Mouse (Mus musculus) heart, embryonic 14.5 days (tissue): ENCODE data around the gene Ppp1r16b. TPM values are rescaled to one million over a fixed set of nuclear protein-coding genes. Genes with fewer than 3 reads are reported as not detected.

ENCODE experiments used
- ATAC-seq: fragments of 200-750 bp; cut with Nextera tagmentation; 2 replicates; pipeline ENCODE4 v1.8.0; 2017; ENCODE audit warnings: low read depth, moderate TSS enrichment; ENCODE audit not compliant: insufficient number of reproducible peaks, insufficient read depth, low FRiP score
- H3K27ac ChIP-seq, 2 experiments: fragments of 200-500 bp in 1 of 2; fragments of 300-500 bp in 1 of 2; sonication (generic) in 1 of 2; replicated peaks in 1 of 2; 2 replicates each; pipeline ENCODE4 v1.5.1; 2012 to 2014; ENCODE audit warnings: low read depth in 2 of 2, low read length in 2 of 2, control low read depth in 1 of 2, mild to moderate bottlenecking in 1 of 2, mixed read lengths in 1 of 2; ENCODE audit not compliant: control insufficient read depth in 1 of 2, insufficient read depth in 1 of 2
- H3K27me3 ChIP-seq: fragments of 300-500 bp; sonication (generic); 2 replicates; pipeline ENCODE4 v1.6.1; 2014; ENCODE audit warnings: mild to moderate bottlenecking, low read length, control low read depth; ENCODE audit not compliant: control insufficient read depth, insufficient read depth
- H3K36me3 ChIP-seq: fragments of 300-500 bp; sonication (generic); 2 replicates; pipeline ENCODE4 v1.6.1; 2014; ENCODE audit warnings: mild to moderate bottlenecking, control low read depth, low read length, mixed read lengths; ENCODE audit not compliant: control insufficient read depth, insufficient read depth
- H3K4me1 ChIP-seq, 2 experiments: fragments of 200-500 bp in 1 of 2; fragments of 300-500 bp in 1 of 2; sonication (generic) in 1 of 2; 2 replicates each; pipeline ENCODE4 v1.6.1; 2012 to 2014; ENCODE audit warnings: low read length in 2 of 2, control low read depth in 1 of 2, mixed read lengths in 1 of 2; ENCODE audit not compliant: control insufficient read depth in 2 of 2, insufficient read depth in 2 of 2
- H3K4me2 ChIP-seq: fragments of 300-500 bp; sonication (generic); 2 replicates; pipeline ENCODE4 v1.6.1; 2014; ENCODE audit warnings: mild to moderate bottlenecking, low read length
- H3K4me3 ChIP-seq, 2 experiments: fragments of 200-500 bp in 1 of 2; fragments of 300-500 bp in 1 of 2; sonication (generic) in 1 of 2; 2 replicates each; pipeline ENCODE4 v1.5.1; 2012 to 2014; ENCODE audit warnings: low read length in 2 of 2, mild to moderate bottlenecking in 2 of 2, control low read depth in 1 of 2, low read depth in 1 of 2, moderate library complexity in 1 of 2; ENCODE audit not compliant: control insufficient read depth in 1 of 2, insufficient read depth in 1 of 2
- H3K9ac ChIP-seq: fragments of 300-500 bp; sonication (generic); 2 replicates; pipeline ENCODE4 v1.6.1; 2014; ENCODE audit warnings: mild to moderate bottlenecking, low read length
- H3K9me3 ChIP-seq: fragments of 300-500 bp; sonication (generic); 2 replicates; pipeline ENCODE4 v1.6.1; 2016; ENCODE audit warnings: low read length, control low read depth; ENCODE audit not compliant: control insufficient read depth
- WGBS: fragments of 180-500 bp; shearing (Covaris S2); extraction: QIAGEN DNeasy Blood & Tissue Kit; methylation state at CpG from one replicate; pipeline ENCODE4 v1.1.7; 2014; 5-methylcytosine and 5-hydroxymethylcytosine counted together
- polyA plus RNA-seq: library from polyadenylated mRNA; unstranded; fragments of >200 nt; fragmentation: Nextera tagmentation; extraction: Ambion mirVana; gene quantifications from 2 replicates; pipeline ENCODE4 v1.2.1, GENCODE M21; 2014

Ppp1r16b gene
- polyA plus RNA-seq, 1 experiment from 2014 or later: 4.7 TPM

- Histone ChIP-seq H3K27ac (no peak overlapping the region), H3K4me3 (no peak overlapping the region), H3K36me3 (no peaks in the 10 kb centered on the region), H3K4me2 (no peak overlapping the region), H3K9me3 (no peaks in the 10 kb centered on the region), H3K9ac (no peak overlapping the region), H3K4me1 (peaks cover 20 to 21% of the 10 kb centered on the region in 2 experiments), H3K27me3 (0 out of 2 replicates have a peak, but pooled peaks cover under 1% of the 10 kb centered on the region)
- ATAC-seq: no peak
- WGBS: 65% methylated on average over 7 of the region's 7 CpGs
Observed at GRCm38 (mm10) chr2:158674759-158675158, 9.6 kb downstream of the Ppp1r16b start.

DNA sequence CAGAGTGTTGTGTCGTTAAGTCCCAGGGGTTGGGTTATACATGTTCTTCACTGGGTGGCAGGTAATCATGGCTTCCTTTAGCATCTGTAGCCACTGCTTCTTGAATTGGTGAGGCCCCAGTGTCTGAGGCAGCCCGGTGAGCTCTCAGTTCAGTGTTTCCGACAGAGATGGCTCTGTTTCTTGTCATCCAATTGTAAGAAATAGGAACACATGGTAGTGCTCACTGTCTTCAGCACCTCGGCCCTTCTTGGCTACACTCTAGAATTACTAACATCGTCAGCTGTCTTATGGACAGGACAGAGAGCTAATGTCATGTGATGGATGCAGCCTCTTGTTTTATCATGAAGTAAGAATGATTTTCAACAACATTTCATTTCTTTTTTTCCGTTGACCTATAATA lies 10.0 kb downstream of the Ppp1r16b start:
- Histone ChIP-seq H3K4me1 (peaks cover 20 to 21% of the 10 kb centered on the region in 2 experiments), H3K4me3 (no peak overlapping the region), H3K27ac (no peak overlapping the region), H3K36me3 (no peaks in the 10 kb centered on the region), H3K27me3 (no peaks in the 10 kb centered on the region), H3K9ac (no peak overlapping the region), H3K9me3 (no peaks in the 10 kb centered on the region), H3K4me2 (no peak overlapping the region)
- WGBS: 42% methylated on average over 6 of the region's 6 CpGs
- no peak for ATAC-seq

DNA sequence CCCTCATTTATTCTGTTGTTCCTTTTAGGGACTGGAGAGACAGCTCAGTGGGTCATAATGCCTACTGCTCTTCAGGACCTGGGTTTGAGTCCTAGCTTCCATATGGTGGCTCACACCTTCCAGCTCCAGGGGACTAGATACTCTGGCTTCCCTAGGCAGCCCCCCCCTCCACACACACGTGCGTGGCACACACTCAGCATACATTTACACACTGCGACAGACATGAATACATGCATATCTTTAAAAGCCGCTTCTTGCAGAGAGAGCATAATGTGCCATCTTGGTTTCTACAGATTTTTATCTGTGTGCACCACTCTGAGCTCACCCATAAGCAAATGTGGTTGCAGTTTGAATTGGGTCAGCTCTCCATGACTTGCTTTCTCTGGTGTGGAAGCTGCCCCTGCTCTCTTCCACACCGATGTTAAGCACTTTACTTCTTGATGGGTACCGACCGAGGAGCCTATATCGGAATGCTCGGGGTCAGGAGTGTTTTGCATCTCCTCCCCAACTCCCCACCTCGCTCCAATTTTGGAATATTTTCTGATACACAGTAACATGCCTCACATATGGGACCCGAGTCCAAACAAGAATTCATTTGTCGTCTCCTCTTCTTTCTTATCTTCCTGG lies 10.8 kb downstream of the Ppp1r16b start:
- Histone ChIP-seq H3K27me3 (no peaks in the 10 kb centered on the region), H3K27ac (no peak overlapping the region), H3K36me3 (no peaks in the 10 kb centered on the region), H3K4me1 (peaks cover 20 to 21% of the 10 kb centered on the region in 2 experiments), H3K4me2 (no peak overlapping the region), H3K4me3 (no peak overlapping the region), H3K9me3 (no peaks in the 10 kb centered on the region), H3K9ac (no peak overlapping the region)
- ATAC-seq: no peak
- 70% methylated on average over 12 of the region's 12 CpGs for WGBS

GRCm38 (mm10) chr2:158677946-158678345 lies 12.7 kb downstream of the Ppp1r16b start:
- Histone ChIP-seq H3K4me2 (no peak overlapping the region), H3K4me1 (peaks cover 16 to 23% of the 10 kb centered on the region in 2 experiments), H3K27me3 (no peaks in the 10 kb centered on the region), H3K4me3 (no peak overlapping the region), H3K36me3 (no peaks in the 10 kb centered on the region), H3K27ac (no peak overlapping the region), H3K9me3 (no peaks in the 10 kb centered on the region), H3K9ac (no peak overlapping the region)
- WGBS: 73% methylated on average over 8 of the region's 8 CpGs
- ATAC-seq: no peak

DNA sequence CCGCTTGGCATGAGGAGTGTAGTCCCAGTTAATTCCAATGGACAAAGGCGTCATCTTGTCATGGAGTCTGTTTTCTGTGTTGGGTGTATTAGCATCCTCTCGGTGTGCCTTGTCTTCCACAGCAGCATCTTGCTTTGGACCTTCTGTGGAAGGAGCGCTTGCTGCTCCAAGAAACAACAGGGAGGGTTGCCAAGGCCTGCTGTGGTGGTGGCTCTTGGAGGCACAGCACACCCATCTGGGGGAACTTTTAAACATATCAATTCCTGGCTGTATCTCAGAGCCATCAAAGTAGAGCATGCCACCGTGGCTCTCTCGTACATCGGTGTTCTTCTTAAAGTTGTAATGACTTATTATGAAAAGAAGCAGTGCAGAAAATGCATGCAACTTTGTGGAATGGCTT lies 13.9 kb downstream of the Ppp1r16b start:
- Histone ChIP-seq H3K36me3 (no peaks in the 10 kb centered on the region), H3K4me3 (no peak overlapping the region), H3K9me3 (no peaks in the 10 kb centered on the region), H3K4me1 (peaks cover 13 to 14% of the 10 kb centered on the region in 2 experiments), H3K9ac (no peak overlapping the region), H3K27me3 (no peaks in the 10 kb centered on the region), H3K27ac (no peak overlapping the region), H3K4me2 (no peak overlapping the region)
- no peak for ATAC-seq
- 96% methylated on average over 7 of the region's 7 CpGs for WGBS

- 57% methylated on average over 10 of the region's 10 CpGs for WGBS
Observed at GRCm38 (mm10) chr2:158680357-158680889, 15.2 kb downstream of the Ppp1r16b start.

DNA sequence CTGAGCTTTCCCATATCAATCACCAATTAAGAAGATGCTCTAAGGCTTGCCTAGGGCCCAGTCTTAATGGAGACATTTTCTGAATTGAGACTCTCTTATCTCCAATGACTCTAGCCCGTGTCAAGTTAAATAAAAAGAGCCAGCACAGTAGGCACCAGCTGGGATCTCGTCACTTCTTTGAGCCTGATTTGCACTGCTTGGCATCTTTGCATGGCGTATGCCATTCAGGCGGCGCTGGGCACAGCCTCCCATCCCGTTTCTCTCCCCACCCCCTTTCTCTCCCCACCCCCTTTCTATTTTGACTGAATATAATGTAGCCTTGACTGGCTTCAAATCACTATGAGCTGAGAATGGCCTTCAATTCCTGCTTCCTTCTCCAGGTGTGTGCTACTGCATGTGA lies 16.5 kb downstream of the Ppp1r16b start:
- no peak for ATAC-seq
- Histone ChIP-seq H3K4me1 (peaks cover under 1 to 6% of the 10 kb centered on the region in 2 experiments; a peak in 1 of 4 replicates), H3K9me3 (no peaks in the 10 kb centered on the region), H3K4me3 (no peak overlapping the region), H3K36me3 (no peaks in the 10 kb centered on the region), H3K4me2 (no peak overlapping the region), H3K27me3 (no peaks in the 10 kb centered on the region), H3K27ac (no peak overlapping the region), H3K9ac (no peak overlapping the region)
- 79% methylated on average over 6 of the region's 6 CpGs for WGBS

More at GRCm38 (mm10) chr2:158680357-158680889, 15.2 kb downstream of the Ppp1r16b start:
- no peaks in the 10 kb centered on the region for H3K9me3 ChIP-seq
- H3K27ac ChIP-seq: no peak overlapping the region
- no peak for ATAC-seq
- H3K4me2 ChIP-seq: no peak overlapping the region
- H3K4me1 ChIP-seq: peaks cover 2 to 6% of the 10 kb centered on the region in 2 experiments; a peak in 1 of 4 replicates
- no peak overlapping the region for H3K4me3 ChIP-seq
- H3K9ac ChIP-seq: no peak overlapping the region
- H3K27me3 ChIP-seq: no peaks in the 10 kb centered on the region
- H3K36me3 ChIP-seq: no peaks in the 10 kb centered on the region
